8 mouse cellular contexts compared by ENCODE assay signal in genomic region chr7:36133658-36134143, GRCm38 (mm10).
DNase-seq lines count a peak whose midpoint lies in the region; ATAC-seq and TF ChIP-seq lines count a peak whose summit lies in the region.

No protein-coding gene starts in this region.

- H3K36me3 ChIP-seq in heart, embryonic 13.5 days, result no peaks in the 10 kb centered on the region
- no peaks in the 10 kb centered on the region for H3K36me3 ChIP-seq in myocyte (ENCODE audit: control insufficient read depth, insufficient read depth)

- TF ChIP-seq CTCF in layer of hippocampus, adult 2 months (conservative IDR thresholded peaks at IDR 0.05), result no peak

- H3K4me2 ChIP-seq in heart, embryonic 13.5 days, result peak overlapping the region; percentile 33
- peak overlapping the region; percentile 44 for H3K4me2 ChIP-seq in myocyte (ENCODE audit: low read depth)

- no peak overlapping the region for H3K4me3 ChIP-seq in heart, embryonic 13.5 days
- no peak overlapping the region for H3K4me3 ChIP-seq in myocyte
- no peak overlapping the region for H3K4me3 ChIP-seq in layer of hippocampus, adult 2 months

- no peak for TF ChIP-seq POLR2A in myocyte (IDR thresholded peaks at IDR 0.05; ENCODE audit: insufficient read length, low read depth)

- WGBS in heart, embryonic 13.5 days, result 10% methylated on average over 8 of the region's 8 CpGs

- H3K27ac ChIP-seq in heart, embryonic 13.5 days (replicated peaks), result peak overlapping the region; percentile 60
- H3K27ac ChIP-seq in layer of hippocampus, adult 2 months, result no peak overlapping the region

- no peaks in the 10 kb centered on the region for H3K27me3 ChIP-seq in heart, embryonic 13.5 days (replicated peaks)
- no peaks in the 10 kb centered on the region for H3K27me3 ChIP-seq in myocyte (ENCODE audit: control insufficient read depth, insufficient read depth, insufficient read length)

- no peak overlapping the region for H3ac ChIP-seq in myocyte (ENCODE audit: control insufficient read depth, insufficient read length)

- peak; percentile 35; the same call in 1 of the 2 replicates for ATAC-seq in heart, embryonic 13.5 days (ENCODE audit: extremely low read depth, insufficient number of reproducible peaks, low FRiP score, low TSS enrichment)

- no peaks in the 10 kb centered on the region for H3K9me3 ChIP-seq in heart, embryonic 13.5 days

- H3K4me1 ChIP-seq in heart, embryonic 13.5 days, result peaks cover 34% of the 10 kb centered on the region

- H3K79me2 ChIP-seq in myocyte (ENCODE audit: control insufficient read depth, insufficient read depth), result no peaks in the 10 kb centered on the region

- peak; percentile 15 for DNase-seq in testis, postnatal 14 days (ENCODE audit: low spot score)
- DNase-seq in testis, postnatal 10 days (ENCODE audit: low spot score), result no peak
- DNase-seq in kidney, postnatal 36 days, result peak; percentile 21 to 23
- DNase-seq in gastrocnemius, postnatal 25 days, result no peak
- no peak for DNase-seq in layer of hippocampus, adult 2 months (ENCODE audit: low spot score in 2 of 2)
- no peak for DNase-seq in spleen, postnatal 14 days (ENCODE audit: low spot score in 2 of 2)

- H3K9ac ChIP-seq in heart, embryonic 13.5 days, result no peak overlapping the region

TF ChIP-seq in myocyte, 11 proteins besides CTCF, POLR2A, EP300 and RAD21:
- TF ChIP-seq MAX (IDR thresholded peaks at IDR 0.05; ENCODE audit: low read depth) (no peak), USF1 (IDR thresholded peaks at IDR 0.05; ENCODE audit: low read depth) (no peak), POLR2AphosphoS2 (IDR thresholded peaks at IDR 0.05; ENCODE audit: insufficient read length, low read depth) (no peak), SRF (IDR thresholded peaks at IDR 0.05; ENCODE audit: control insufficient read depth, insufficient read length, low read depth) (no peak), MYOG (IDR thresholded peaks at IDR 0.05; ENCODE audit: control insufficient read depth in 1 of 3, insufficient read depth in 1 of 3, insufficient read length in 2 of 3, low read depth in 2 of 3) (no peak), REST (IDR thresholded peaks at IDR 0.05; ENCODE audit: insufficient read depth, insufficient read length) (no peak), TCF12 (IDR thresholded peaks at IDR 0.05; ENCODE audit: insufficient read depth, poor library complexity, severe bottlenecking) (no peak), TCF3 (IDR thresholded peaks at IDR 0.05; ENCODE audit: insufficient read length, low read depth) (no peak), CEBPB (IDR thresholded peaks at IDR 0.05; ENCODE audit: insufficient read depth, poor library complexity, severe bottlenecking) (no peak)

Comparison
In these comparisons a context has a peak if more than half of its experiments do, and no peak if none do; other contexts are left out.
1. DNase-seq: peak in testis, postnatal 14 days (single experiment) and kidney, postnatal 36 days (2 of 2); none in testis, postnatal 10 days (single experiment), gastrocnemius, postnatal 25 days (single experiment), layer of hippocampus, adult 2 months (0 of 2) and spleen, postnatal 14 days (0 of 2).